Mouse (Mus musculus) MN1 (cell line): Measurements from ENCODE around the gene Vmn1r91.
"Not testable (repeated sequence)": the region's sequence is repeated elsewhere in the genome, so short reads cannot be mapped to it uniquely, and the experiment has no call there.

ENCODE experiments used
- DNase-seq: peaks from one replicate; pipeline ENCODE4 v3.0.0-alpha.2; 2016; ENCODE audit warnings: low spot score

Gene Vmn1r91

DNA sequence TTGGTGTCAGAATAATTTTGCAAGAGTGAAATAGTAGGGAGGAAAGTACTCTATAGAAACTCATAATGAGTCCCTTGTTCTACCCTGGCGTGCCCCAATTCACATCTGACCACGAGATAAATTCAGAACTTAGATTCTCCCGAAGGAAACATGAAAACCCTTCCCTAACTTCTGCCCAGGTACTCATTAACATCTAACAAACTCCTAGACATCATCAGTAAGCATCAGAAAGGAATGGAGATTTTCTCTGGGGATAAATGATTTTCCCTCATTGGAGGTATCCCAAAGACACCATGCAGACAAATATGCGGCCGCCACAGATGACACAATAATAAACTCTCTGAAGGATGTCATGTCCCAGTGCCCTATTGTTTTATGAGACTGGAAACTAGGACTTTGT is at the start of gene Vmn1r91:
TSS of gene Vmn1r91 (plus strand) at position 301 of the 400 bp plus-strand sequence.
- DNase-seq = not testable (repeated sequence)

DNA sequence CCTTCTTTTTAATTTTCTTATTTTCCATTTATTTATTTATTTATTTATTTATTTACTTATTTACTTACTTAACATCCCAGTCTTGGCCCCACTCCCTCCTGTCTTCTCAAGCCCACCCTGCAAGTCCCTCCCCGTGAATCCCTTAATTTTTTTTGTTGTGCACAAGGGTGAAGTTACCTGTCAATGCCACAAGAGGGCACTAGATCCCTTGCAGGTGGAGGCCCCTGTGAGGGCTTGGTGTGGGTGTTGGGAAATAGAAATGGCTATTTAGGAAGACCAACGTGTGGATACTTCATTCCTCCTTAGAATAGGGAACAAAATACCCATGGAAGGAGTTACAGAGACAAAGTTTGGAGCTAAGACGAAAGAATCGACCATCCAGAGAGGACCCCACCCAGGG is 35.4 kb upstream of the Vmn1r91 start:
- not testable (repeated sequence) for DNase-seq

DNA sequence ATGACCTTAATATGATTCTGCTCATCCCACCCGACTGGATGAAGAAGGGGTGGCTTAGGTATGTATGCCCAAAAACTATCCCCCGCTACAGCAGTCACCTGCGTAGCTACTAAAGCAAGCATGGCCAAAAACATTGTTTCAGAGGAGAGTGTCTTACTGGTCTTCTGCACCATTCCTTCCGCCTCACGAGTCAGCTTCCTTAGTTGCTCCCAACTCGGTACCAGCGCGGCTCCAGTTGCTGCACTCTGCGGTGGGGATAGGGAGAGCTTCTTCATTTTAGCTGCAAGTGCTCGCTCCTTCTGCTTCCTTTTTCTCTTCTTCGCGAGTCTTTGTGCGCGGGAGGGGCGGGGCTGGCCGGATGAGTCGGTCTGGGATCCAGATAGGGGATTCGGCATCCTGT is 21.4 kb upstream of the Vmn1r91 start:
- not testable (repeated sequence) for DNase-seq

DNA sequence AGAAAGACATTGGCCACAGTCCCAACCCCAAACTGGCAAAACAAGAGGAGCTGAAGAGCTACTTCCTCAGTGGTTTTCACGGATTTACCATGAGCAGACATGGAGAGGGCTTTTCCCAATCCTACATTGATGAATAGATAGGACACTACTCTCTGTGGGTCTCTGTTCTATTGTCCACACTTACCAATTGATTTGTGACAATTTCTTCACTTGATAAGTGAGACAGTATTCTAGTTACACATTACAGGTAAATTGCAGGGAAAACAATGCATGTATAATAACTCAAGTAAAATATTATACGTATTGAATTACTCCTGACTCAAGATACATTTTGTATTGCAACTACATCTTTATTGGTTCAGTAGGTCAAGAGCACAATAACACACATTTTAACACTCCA is 23.0 kb downstream of the Vmn1r91 start, which contains the start of gene Gm16442:
TSS of gene Gm16442 (minus strand) at position 101 of the 400 bp plus-strand sequence.
- not testable (repeated sequence) for DNase-seq

DNA sequence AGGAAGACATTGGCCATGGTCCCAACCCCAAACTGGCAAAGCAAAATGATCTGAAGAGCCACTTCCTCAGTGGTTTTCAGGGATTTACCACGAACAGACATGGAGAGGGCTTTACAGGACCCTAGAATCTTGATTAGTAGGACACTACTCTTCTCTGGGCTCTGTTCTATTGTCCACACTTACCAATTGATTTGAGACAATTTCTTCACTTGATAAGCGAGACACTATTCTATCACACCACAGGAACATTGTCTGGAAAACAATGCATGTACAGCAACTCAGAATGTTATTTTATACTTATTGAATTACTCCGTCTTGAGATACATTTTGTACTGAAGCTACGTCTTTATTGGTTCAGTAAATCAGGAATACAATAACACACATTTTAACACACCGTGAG is 39.5 kb downstream of the Vmn1r91 start, which contains the start of gene Vmn1r93:
TSS of gene Vmn1r93 (minus strand) at position 101 of the 400 bp plus-strand sequence.
- DNase-seq = not testable (repeated sequence)
